Mouse (Mus musculus) induced T-regulatory cell, adult 2 months (primary cell): ENCODE measurements around the gene Ccnd3.
"Not testable (repeated sequence)": the region's sequence is repeated elsewhere in the genome, so short reads cannot be mapped to it uniquely, and the experiment has no call there.

Experiments
- DNase-seq: peaks from one replicate; pipeline ENCODE4 v3.0.0-alpha.2; 2012; ENCODE audit warnings: low read depth

Gene Ccnd3

DNA sequence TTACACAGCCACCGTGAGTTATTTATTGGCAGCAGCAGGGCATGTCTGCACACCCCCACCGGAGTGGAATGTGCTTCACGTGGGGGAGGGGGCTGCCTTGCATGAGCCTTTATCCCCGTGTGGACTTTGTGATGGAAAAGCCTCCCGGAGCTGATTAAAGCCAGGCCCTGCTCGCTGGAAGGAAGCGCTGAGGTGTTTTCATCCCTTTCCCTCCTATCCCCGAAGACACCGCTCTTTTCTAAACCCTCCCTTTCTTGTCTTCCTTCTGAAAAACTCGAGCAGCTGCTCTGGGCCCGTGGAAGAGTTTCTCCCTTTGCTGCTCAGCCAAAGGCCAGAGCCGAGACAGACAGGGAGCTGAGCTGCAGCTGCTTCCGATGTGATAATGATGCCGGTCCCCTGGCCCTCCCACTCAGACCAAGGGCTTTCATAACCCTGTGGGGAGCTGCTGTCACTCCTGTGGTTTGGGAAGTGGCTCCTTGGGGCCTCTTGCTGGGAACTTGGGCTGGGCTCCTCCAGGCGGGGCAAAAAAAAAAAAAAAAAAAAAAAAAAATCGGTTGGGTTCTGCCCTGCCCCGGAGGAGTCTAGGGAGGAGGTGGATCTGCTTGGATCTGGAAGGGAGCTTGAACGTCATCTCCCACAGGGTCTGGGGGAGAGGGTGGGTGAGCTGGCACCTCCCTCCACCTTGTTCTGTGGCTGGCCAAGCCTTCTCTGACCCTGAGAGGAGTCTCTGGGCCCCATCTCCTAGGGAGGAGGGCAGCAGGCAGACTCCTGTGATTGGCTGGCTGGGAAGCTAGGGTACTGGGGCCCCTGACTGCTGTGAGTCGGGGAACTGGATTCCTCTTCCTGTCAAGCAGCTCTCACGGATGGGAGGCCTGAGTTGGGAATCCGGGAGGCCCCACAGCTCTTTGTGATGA, 90.7 kb downstream of the Ccnd3 start:
- DNase-seq = peak; percentile 64

DNA sequence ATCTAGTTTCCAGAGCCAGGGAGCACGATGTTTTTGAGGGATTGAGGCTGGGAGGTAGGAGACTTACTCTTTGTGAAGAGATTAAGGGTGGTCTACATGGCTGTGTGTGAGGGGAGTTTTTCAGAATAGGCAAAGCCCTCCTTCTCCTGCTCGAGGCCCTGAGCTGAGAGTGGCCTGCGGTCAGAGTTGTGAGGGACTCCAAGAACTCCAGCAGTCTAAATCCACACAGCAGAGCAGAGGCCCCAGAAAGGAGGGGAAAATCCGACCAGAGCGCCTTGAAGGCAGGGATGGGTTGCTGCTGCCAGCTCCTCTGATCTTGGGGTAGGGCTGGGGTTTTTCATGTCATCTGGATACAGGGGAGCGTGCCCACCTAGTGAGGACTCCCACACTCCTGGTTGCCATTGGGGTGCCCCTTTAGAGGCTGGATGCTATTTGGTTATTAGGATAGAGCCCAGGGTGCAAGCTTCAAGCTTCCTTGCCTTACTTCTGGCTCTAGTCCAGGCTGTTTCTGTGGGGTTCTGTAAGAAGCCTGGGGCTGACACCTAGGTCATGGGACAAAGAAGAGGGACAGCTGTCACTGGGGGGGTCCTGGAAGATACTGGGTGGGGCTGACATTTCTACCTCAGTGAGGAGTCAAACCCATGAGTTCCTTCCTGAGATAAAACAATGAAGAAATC, 91.4 kb downstream of the Ccnd3 start:
- DNase-seq = peak; percentile 38

DNA sequence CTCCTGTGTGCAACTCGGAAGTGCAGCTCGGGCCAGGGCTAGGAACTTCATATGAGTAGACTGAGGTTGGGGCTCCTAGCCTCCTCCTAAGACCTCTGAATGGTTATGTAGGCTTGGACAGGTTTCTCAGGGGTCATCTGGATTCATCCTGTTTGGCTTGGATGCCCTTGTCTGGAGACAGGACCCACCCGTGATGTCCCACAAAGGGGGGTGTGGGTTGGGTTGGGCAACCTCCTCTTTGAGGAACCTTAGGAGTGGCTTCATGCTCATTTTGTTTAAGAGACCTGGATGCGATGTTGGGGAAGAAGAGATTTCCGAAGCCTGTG, 92.0 kb downstream of the Ccnd3 start:
- DNase-seq = no peak

DNA sequence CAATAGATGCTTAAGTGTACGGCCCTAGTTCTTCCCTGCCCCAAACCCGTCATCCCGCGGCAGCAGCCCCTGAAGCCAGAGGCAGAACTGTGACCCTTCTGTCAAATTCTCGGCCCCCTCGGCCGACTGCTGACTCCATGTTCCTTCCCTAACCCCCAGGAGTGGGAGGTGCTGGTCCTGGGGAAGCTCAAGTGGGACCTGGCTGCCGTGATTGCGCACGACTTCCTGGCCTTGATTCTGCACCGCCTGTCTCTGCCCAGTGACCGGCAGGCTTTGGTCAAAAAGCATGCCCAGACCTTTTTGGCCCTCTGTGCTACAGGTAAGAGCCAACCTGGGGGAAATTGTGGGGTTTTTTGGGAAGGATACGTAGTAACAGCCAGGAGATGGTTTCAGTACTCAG, 92.4 kb downstream of the Ccnd3 start:
- DNase-seq = peak; percentile 44

DNA sequence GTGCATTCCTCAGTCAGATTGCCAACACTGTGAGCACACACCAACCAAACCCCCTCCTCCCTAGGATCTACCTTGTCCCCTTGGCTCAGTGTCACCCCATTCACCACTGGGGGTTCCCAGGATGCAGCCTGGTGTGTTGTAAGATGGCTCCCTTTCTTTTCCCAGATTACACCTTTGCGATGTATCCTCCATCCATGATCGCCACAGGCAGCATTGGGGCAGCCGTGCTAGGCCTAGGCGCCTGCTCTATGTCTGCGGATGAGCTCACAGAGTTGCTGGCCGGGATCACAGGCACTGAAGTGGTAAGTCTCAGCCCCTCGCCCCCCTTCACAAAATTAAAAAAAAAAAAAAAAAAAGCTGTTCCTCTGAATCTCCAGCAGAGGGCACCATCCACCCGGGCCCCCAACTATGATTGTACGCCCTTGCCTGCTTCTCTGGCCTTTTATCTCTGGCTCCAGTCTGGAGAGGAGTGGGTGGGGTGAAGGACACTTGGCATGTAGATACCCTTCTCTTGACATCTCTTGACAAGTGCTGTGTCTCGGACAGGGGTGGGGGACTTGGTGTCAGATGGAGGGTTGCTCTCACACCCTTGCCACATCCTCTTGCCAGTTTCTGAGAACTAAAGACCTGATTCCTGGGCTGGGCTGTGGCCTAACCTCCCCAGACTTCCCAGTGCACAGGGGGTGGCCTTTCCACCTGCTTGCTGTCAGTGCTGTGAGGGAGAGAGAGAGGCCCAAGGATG, 93.2 kb downstream of the Ccnd3 start:
- peak; percentile 85 for DNase-seq

DNA sequence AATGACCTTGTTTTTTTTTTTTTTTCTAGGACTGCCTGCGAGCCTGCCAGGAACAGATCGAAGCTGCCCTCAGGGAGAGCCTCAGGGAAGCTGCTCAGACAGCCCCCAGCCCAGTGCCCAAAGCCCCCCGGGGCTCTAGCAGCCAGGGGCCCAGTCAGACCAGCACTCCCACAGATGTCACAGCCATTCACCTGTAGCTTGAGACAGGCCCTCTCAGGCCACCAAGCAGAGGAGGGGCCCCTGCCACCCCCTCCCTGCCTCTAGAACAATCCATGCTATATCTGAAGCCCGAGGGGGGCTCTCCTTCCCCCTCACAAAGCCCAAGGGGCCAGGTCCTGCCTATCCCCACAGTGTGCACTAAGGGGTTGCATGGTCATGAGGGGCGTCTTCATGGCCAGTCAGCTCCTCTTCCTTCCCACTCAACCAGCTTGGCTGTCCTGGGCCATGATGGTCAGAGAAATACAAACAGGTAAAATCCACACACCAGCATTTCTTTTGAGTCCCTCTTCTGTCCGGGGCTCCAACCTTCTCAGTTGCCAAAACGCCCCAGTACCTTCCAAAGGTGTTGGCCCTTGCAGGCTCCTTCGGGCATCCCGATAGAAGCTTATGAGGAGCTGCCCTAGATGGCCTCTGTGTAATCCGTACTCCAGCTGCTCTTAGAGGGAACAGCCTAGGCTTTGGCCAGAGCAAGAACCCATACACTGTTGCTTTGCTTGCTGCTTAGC, 93.9 kb downstream of the Ccnd3 start:
- DNase-seq = not testable (repeated sequence)

DNA sequence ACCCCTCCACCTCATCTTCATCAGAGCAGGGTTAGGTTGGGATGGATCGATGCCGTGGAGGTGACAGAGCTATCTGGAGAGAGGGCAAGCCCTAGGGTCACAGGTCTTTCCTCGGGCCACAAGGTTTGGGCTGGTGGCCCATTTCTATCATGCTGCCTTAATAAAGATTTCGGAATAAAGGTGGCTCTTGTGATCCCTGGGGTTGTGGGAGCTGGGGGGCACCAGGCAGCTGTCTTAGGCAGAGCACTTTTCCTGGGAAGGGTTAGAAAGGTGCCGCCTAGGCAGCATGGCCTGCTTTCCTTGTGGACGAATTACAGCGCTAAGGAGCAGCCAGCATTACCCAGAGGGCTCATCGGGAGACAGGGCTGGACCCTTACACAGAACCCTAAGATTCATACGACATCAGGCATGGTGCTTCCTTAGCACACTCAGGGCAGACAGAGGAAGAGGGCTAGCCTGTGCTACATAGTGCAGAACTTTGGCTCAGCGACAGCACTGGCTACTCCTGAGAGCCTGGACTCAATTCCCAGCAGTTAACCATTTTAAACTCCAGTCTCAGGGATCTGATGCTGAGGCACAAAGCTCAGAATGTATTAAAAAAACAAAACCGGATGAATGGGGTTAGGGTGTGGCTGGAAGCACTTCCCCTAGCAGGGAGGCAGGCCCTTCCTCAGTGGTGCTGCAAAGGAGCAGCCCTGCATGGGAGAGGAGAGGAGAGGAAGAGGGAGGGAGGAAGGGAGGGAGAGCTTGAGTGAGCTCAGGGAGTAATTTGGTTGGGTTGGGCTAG, 94.9 kb downstream of the Ccnd3 start:
- DNase-seq = peak; percentile 72

DNA sequence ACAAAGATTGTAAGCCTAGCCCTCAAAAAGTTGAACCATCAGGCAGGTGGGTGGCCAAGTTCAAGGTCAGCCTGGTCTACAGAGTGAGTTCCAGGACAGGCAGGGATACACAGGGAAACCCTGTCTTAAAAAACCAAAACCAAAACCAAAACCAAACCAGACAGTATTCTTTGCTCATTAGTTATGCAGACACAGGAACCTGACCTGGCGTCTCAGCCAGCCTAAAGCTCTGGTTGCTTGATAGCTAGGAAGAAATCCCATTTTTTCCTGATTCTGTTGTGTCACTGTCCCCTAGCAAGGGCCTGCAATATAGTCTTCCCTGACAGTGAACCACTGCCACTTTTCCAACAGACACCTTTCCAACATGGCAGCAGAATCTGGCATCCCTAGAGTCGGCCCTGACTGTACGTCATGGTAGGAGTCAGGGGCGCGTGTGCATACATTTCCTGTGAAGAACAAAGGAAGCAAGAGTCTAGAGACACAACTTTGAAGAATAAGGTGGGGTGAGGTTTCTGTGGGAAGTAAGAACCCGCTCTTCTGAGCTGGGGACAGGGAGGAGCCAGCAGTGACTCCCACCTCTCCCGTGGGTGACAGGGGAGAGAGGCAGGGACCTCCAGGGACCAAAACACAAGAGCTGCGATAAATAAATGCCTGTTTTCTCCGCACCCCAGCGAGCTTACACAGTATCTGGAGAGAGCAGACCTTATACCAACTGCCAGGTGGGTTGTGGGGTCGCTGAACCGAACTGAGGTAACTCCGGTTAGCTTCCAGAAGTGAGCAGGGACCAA, 95.9 kb downstream of the Ccnd3 start:
- peak; percentile 81 for DNase-seq

DNA sequence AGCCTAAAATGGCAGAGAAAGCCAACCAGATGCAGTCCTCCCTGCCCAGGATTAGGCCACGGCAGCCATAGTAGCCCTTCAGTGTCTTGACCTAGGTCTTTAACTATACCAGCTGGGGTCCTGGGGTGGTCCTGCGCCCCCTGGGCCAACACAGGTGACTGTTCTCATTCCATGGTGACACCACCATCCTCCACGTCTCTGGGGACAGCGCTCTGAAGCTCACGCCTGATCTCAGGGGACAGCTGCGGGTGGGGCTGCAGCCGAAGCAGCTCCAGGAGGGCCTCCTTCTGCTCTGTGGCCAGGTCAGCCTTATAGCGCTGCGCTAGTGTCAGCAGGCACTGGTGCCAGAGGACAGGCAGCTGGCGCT, 96.5 kb downstream of the Ccnd3 start:
- DNase-seq = no peak

DNA sequence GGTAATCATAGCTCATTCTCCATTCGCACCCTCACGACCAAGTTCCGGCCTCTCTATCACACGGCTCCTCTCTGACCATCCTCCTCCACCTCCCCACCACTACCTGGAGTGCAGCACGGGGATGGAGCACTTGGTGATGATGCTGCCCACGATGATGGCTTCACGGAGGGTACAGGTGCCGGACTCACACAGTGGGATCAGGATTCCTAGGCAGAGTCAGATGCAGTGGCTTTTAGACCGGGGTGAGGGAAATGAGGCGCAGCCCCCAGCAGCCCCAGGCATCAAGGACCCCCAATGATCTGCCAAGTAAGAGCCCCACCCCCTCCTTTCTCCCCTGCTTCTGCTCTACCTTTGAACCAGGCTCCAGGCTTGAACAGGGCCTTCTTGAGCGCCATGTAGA, 97.4 kb downstream of the Ccnd3 start:
- no peak for DNase-seq

DNA sequence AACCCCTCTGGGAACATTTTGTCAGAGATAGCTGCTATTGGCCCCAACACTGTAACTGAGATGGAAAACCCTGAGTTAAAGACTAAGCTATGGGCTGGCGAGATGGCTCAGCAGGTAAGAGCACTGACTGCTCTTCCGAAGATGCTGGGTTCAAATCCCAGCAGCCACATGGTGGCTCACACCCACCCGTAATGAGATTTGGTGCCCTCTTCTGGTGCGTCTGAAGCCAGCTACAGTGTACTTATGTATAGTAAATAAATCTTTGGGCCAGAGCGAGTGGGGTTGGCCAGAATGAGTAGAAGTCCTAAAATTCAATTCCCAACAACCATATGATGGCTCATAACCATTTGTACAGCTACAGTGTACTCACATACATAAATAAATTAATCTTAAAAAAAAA, 101.4 kb downstream of the Ccnd3 start:
- DNase-seq = peak; percentile 71

DNA sequence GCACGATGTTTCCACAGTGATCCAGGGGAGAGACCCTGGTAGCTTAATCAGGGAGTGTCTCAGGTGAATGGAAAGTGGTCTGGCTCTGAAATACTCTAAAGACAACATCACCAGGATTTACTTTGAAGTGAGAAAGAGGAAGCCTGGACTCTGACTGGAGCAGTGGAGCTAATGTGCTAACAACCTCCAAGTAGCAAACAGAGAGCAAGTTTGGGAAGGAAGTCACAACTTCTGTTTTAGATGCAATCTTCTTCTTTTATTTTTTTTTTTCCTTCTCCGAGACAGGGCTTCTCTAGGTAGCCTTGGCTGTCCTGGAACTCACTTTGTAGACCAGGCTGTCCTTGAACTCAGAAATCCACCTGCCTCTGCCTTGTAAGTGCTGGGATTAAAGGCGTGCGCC, 104.3 kb downstream of the Ccnd3 start:
- no peak for DNase-seq

DNA sequence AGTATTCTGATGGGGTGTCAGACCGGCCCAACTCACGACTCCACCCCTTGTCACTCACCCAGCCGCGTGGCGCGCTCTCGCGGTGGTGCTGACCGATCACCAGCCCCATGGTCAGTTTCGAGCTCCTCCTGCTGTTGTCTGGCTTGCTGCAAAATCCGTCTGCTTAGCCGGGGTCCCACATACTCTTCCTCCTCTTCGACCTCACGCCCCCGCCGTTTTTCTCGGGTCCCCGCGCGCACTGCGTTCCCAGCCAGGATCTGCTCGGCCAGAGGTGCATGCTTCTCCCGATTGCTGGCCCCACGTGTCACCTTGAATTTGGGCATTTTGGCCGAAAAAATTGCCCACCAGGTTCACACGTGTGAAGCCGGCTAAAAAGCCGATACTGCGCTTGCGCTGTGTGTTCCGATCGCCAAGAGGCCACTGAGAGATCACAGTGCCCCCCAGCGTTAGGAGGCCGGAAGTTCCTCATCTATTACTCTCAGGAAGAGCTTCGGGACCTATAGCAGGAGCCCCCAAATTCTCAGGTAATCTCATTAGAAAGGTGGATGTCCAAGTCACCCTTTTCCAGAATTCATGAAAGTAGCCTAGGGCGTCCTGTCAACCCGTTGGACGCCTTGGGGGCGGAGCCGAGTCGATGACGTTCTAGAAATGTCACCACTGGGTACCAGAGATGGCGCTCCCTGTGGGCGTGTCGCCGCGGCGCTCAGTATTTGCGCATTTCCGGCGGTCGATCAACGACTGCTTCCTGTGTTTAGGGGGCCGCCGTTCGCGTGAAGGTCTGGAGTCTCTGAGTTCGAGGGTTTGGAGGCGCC, 106.2 kb downstream of the Ccnd3 start, which contains the start of the genes Bysl, Med20 and Gm20517:
Gene Bysl (minus strand): TSS at position 644 of the 812 bp plus-strand sequence.
Gene Med20 (plus strand): TSS at position 734 of the 812 bp plus-strand sequence.
Gene Gm20517 (plus strand): TSS at position 741 of the 812 bp plus-strand sequence.
- DNase-seq = peak; percentile 99

DNA sequence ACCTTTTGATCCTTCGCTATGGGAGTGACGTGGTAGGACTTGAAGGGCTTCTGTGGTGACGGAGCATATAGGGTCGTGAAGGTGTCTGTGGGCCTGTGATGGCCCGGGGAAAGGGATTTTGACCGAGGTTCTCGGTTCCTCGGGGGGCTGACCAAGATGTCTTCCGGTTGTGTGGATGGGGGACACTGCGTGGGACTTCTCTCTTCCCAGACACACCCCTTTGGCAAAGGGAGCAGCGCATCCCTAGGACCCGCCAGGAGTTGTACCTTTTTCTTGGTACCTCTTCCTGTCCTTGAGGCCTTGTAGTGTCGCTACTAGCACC, 106.8 kb downstream of the Ccnd3 start:
- no peak for DNase-seq

DNA sequence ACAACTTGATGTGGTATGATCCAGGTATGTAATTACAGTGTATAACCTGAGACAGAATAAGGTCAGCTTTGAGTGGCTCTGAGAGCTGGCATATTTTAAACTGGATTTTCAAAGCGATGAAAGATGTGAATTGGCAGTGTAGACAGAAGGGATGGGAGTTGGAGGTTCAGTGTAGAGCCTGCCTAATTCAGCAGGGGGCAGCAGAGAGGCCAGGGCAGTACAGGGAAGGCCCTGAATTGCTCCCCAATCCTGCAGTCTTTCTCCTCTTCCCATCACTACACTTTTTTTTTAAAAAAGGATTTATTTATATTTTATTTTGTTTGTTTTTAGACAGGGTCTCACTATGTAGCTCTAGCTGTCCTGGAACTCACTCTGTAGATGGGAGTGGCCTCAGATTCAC, 109.2 kb downstream of the Ccnd3 start:
- peak; percentile 79 for DNase-seq

DNA sequence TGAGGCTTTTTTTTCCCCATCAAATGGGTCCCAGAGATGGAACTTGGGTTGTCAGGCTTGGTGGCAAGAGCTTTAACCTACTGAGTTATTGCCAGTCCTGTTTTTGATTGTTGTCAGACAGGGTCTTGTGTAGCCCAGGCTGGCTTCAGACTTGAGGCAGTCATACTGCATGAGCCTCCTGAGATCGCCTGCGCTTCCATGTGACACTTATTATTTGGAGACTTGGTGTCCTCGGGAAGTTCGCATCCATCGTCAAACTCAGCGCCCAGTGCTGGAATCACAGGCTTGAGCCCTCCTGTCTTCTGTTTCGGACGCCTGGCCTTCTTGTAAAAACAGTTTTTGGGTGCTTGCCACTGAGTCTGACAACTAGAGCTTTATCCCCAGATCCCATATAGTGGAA, 111.3 kb downstream of the Ccnd3 start:
- DNase-seq = no peak

DNA sequence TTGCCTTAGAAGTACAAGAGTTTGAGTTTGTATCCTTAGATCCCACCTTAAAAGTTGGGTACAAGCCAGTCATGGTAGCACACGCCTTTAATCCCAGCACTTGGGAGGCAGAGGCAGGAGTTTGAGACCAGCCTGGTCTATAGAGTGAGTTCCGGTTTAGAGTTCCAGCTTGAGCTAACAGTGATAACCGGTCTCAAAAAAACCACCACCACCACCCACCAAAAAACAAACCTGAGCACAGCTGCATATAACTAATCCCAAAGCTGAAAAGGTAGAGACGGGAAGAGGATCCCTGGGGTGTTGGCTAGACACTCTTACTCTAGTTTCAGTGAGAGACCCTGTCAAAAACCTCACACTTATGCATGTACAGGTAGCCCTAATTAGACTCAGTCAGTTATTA, 111.8 kb downstream of the Ccnd3 start:
- no peak for DNase-seq

DNA sequence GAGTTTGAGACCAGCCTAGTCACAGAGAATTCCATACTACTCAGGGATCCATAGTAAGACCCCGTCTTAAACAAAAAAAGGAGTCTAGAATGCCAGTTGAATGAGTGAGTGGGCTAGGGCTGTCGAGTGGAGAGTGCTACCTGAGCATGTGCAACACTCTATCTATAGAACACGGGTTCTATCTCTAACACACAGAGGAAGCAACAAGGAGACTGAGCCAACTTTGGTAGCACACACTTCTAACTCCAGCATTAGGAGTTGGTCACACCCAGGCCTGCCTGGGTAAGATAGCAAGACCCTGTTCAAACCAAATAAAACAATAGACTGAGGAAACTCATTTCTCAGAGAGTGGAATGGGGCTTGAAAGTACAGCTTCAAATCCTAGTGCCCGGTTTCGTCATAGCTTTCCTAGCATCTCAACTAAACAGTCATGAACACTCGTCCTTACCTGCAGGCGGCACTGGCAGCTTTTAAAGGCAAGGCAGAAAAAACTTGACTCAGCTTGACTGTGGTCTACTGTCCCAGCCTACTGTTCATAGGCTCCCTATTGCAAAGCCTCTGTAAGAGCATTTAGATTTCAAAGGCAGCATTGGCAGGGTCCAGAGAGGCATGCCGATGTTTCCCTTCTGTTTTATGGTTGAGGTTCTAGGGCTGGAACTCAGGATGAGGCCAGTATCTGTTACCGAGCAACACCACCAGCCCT, 112.9 kb downstream of the Ccnd3 start:
- DNase-seq = no peak
